Mouse (Mus musculus): ENCODE measurements at regions not wholly inside any gene's neighbourhood (a gene's known extent, or its start where the extent isn't known, plus 50 kb on each side); places are given as distances from the start of the nearest gene placed in this dataset.

GRCm38 (mm10) chr9:50257162-50257561 is 87.6 kb downstream of the Rpl10-ps3 start:
- DNase-seq (ENCODE audit: low spot score in 2 of 2), result no peak
- intact Hi-C loops (cut with DNase I), result no loop called here

GRCm38 (mm10) chr9:50244982-50245671 is 99.6 kb downstream of the Rpl10-ps3 start:
- no peak for DNase-seq (ENCODE audit: low spot score in 2 of 2)
- intact Hi-C loops (cut with DNase I), result no loop called here

GRCm38 (mm10) chr9:50240923-50241322 is 103.8 kb downstream of the Rpl10-ps3 start:
- DNase-seq (ENCODE audit: low spot score in 2 of 2), result no peak
- intact Hi-C loops (cut with DNase I), result no loop called here

DNA sequence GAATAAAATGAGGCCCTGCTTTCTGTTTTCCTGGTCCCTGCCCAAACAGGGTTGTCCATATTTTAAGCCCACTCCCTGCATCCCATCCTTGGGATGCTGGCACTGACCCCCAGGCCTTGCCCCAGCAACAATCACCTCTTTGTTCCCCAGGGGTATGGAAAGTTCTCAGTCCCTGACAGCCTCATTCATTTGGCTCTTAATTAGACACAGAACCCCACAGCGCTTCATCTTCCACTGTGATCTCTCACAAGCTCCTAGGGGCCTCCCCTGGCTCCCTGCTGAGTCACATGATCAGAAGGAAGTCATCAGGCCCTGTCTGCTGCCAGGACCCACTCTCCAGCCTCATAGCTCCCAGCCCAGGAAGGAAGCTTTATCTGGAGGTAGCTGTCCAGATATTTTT is 108.9 kb downstream of the Rpl10-ps3 start:
- no peak for DNase-seq (ENCODE audit: low spot score in 2 of 2)
- intact Hi-C loops (cut with DNase I), result no loop called here

- DNase-seq (ENCODE audit: low spot score in 2 of 2), result no peak
- intact Hi-C loops (cut with DNase I), result no loop called here
Measured at GRCm38 (mm10) chr9:50234655-50235054, 110.1 kb downstream of the Rpl10-ps3 start.

- intact Hi-C loops (cut with DNase I), result no loop called here
- no peak for DNase-seq (ENCODE audit: low spot score in 2 of 2)
Measured at GRCm38 (mm10) chr9:50232958-50233510, 111.7 kb downstream of the Rpl10-ps3 start.

GRCm38 (mm10) chr9:50210481-50210880 is 134.3 kb downstream of the Rpl10-ps3 start:
- DNase-seq (ENCODE audit: low spot score in 2 of 2), result no peak
- intact Hi-C loops (cut with DNase I), result no loop called here

GRCm38 (mm10) chr9:50199422-50200218 is 145.1 kb downstream of the Rpl10-ps3 start:
- no peak for DNase-seq (ENCODE audit: low spot score in 2 of 2)

DNA sequence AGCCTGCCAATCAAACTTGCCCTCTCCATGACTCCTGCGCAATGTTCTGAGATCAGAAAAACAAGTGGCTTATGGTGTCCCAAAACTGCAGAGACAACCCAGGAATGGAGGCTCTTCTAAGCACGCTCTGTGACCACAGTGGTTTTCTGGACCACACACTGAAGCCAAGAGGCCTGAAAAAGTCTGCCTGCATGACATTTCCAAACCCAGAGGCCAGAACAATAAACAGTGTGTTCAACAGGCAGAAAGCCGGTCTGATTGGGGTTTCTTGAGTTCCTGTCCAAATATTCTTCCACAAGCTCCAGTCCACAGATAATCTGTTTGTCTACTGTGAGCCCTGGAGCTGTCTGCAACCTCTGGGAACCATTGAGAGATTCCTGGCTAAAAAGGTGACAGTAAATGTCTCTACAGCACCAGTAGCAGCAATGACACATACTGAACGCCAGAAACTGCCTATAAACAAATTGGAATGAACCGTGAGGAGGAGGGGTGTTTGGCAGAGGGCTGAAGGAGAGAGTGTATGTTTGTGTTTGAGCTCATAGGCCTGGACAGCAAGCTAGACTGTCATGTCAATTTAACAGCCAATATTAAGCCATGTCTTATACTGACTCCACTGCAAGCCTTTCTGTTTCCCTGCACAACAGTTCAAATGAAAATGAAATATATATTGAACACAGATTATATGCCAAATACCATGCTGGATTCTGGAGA is 152.2 kb downstream of the Rpl10-ps3 start:
- no peak for DNase-seq (ENCODE audit: low spot score in 2 of 2)
- intact Hi-C loops (cut with DNase I), result no loop called here

More at GRCm38 (mm10) chr9:50199422-50200218, 145.1 kb downstream of the Rpl10-ps3 start:
- intact Hi-C loops (cut with DNase I), result no loop called here

- intact Hi-C loops (cut with DNase I), result no loop called here
- DNase-seq (ENCODE audit: low spot score in 2 of 2), result no peak
Measured at GRCm38 (mm10) chr9:50191136-50191535, 153.6 kb downstream of the Rpl10-ps3 start.

DNA sequence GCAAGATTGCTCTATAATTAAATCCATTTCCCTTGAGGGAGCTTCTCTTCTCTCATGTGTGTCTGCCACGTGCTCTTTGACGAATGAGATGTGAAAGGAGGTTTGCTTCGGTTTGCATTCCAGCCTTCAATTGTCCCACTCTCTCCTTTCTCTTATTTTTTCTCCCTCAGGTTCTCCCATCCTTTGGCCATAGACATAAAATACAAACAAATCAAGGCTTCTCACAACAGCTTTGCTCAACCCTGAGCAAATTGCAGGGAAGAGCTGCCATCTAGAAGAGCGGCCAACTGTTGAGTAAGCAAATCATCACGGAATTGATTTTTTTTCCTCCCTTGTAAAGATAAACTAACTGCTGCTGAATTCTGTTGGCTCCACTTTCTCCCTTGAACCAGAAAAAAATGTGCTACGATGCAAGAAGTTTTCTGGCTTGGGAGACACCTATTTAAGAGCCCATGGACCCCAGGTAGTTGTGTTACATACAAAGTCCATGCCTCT is 156.1 kb downstream of the Rpl10-ps3 start:
- intact Hi-C loops (cut with DNase I), result no loop called here
- DNase-seq (ENCODE audit: low spot score in 2 of 2), result no peak

DNA sequence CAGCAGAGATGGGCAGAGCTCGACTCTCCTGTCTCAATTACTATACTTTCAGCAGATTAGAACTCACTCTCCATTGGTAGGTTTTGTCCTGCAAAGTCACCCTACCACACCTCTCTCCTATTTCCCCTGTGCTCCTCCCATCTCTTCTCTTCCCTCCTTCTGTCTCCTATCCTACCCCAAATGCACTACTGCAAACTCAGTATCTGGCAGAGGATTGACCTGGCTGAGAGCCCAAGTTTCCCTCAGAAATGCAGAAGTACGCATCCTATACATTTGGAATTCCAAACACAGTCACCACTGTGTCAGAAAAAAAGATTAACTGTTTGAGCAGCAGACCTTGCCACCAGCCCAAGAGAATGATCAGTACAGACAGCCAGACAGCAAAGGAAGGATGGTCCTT is 163.4 kb downstream of the Rpl10-ps3 start:
- intact Hi-C loops (cut with DNase I), result no loop called here
- DNase-seq (ENCODE audit: low spot score in 2 of 2), result no peak

DNA sequence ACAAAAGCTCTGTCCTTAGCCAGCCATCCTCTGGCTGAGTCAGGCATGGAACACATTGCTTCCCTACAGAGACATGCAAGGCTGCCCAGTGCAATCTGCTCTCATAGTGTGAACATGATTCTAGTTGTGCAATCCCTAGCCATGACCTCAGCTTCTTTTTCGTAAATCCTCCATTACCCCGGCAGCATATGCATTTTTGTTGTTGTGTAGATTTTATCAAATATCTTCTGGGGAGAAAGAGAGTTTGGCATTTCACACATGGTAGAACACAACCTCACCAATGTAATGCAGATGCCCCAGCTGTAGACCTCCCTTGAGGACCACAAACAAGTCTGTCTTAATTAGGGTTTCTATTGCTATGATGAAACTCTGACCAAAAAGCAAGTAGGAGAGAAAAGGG is 168.6 kb downstream of the Rpl10-ps3 start:
- intact Hi-C loops (cut with DNase I), result loop anchor here (10.0 kb wide), 3 partner anchors 231 to 681 kb away; no protein-coding TSS in a partner anchor
- no peak for DNase-seq (ENCODE audit: low spot score in 2 of 2)

DNA sequence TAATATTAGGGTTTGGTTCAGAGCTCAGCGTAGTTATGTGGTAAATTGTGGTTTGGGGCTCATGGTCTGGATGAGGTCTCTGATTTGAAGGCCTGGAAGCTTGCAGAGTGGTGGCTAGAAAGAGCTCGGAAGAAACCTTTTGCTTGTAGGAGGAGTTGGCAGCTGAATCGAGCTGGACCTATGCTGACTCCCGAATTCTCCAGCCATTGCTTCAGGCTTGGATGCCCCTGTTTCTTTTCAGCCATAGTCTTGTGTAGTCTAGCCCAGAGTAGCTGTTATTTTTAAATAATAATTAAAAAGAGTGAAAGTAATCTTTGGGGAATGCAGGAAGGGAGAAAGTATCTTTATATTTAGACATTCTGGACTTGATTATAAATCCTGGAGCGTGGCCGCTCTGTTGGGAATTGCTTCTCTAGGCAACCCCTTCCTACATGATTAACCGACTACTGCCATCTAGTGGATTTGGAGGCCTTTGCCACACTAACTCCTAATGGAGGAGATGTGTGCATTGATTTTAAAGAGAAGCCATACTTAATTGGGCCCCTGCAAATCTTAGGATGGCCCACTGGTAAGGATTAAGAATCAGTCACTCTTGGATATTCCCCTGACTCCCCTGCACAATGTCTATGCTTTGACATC is 172.8 kb downstream of the Rpl10-ps3 start:
- peak; percentile 56 to 64 for DNase-seq (ENCODE audit: low spot score in 2 of 2)
- intact Hi-C loops (cut with DNase I), result loop anchor here (1.0 to 10.0 kb wide), 5 partner anchors 227 to 677 kb away; partner anchors contain the start of gene Ncam1

DNA sequence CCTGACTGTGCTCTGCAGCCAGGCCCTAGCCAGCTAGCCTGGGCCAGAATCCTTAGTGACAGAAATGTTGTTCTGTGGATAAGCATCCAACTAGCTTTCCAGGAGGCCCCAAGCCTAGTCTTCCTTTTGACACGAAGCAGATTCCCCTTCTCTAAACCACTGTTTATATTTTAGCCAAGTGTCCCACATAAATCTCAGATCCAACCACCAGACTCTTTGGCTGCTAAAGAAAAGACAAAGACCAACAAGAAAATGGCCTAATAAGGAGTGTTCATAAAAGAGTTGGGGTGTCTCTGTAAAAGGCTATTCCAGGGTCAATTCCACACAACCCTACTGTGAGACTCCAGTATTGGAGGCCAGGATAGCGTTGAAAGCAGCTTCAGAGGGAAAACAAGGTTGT is 173.6 kb downstream of the Rpl10-ps3 start:
- intact Hi-C loops (cut with DNase I), result loop anchor here (5.0 to 10.0 kb wide), 4 partner anchors 226 to 676 kb away; no protein-coding TSS in a partner anchor
- no peak for DNase-seq (ENCODE audit: low spot score in 2 of 2)

DNA sequence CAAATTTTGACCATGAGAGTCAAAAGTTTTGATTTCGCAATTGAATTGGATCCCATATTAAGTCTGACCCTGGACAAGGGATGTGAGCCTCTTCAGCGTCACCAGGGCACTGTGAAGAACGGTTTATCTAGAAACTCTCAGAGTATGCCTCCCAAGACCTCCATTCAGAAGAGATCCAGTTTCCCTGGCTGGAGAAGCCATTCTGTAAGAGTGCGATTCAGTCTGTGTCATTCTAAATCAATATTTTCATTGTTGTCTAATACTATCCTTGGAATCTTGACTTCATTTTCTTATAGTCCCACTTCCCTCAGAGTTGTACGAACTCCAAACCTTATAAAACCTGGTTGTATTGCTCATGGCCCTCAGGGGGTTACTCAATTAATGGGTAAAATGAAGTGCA is 174.1 kb downstream of the Rpl10-ps3 start:
- intact Hi-C loops (cut with DNase I), result loop anchor here (5.0 to 10.0 kb wide), 4 partner anchors 226 to 676 kb away; no protein-coding TSS in a partner anchor

DNA sequence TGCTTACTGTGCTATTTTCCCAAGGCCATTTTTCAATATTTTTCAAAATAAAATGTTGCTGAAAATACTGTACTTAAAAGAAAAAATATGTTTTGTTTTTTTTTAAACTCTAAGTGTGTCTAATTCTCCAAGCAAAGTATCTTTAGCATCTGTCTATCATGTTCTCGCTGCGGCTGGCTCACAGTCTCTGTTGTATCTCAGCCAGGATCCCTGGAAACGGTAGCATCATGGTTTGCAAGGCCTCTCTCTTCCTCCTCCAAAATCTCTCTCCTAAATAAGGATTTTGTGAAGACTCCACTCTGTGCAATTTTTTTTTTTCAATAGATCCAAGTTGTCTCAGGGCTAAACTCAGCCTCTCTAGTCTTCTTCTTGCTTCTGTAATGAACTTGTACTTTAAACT is 190.2 kb downstream of the Rpl10-ps3 start:
- no peak for DNase-seq (ENCODE audit: low spot score in 2 of 2)
- intact Hi-C loops (cut with DNase I), result no loop called here

More for the DNA sequence above, 174.1 kb downstream of the Rpl10-ps3 start:
- DNase-seq (ENCODE audit: low spot score in 2 of 2), result no peak

DNA sequence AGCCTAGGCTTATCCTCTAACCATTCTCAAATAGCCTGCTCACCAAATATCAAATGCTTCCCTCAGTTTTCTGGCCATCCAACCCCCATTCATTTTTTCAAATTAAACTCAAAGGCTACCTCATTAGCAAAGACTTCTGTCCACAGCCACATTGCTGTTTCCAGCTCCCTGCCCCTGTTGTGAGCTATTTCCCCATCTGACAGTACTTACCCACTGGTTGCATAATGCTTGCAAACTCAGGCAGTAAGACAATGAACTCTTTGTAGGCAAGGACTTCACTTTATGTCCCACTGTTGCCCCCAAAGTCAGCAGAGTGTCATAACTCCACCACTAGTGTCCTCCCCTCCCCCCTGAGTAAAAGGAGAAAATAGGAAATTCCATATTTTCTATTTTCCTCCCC is 194.7 kb downstream of the Rpl10-ps3 start:
- no peak for DNase-seq (ENCODE audit: low spot score in 2 of 2)
- intact Hi-C loops (cut with DNase I), result no loop called here

DNA sequence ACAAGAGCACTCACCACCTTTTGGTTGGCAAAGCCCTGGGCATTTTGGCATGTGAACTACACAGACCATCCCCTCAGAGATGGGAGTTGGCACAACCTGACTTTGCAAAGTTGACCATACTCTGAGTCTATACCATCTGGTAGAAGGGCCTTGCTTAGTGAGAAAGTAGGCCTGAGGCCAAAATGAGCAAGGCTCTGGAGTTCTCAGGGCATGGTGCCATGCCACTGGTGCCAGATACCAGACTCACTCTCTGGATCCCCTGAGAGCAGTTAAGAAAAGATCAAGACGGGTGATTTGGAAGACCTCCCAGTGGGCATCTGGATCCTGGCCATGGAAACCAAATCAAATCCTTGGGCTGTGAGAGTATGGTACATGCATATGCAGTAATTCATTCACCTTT is 202.0 kb downstream of the Rpl10-ps3 start:
- DNase-seq (ENCODE audit: low spot score in 2 of 2), result no peak
- intact Hi-C loops (cut with DNase I), result no loop called here
